Mouse (Mus musculus): ENCODE results near the gene Ndufb6.

DNA sequence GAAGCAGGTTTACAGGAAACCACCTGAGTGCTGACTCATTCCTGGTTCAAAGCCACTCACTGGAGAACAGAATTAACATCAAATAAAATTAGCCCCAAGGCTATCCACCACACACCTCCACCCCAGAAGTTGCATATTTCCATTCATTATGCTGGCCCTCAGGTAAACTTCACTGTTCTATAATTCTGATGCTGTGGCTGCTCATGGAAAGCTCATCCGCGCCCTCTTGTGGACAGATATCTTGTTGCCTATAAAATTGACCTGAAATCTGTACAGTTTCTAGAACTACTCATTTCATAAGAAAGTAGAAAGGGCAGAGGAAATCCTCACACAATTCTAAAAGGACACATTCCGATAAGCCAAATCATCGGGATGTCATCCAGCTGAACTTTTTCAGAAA, 6.4 kb upstream of the Ndufb6 start:
- TF ChIP-seq MAFK (IDR thresholded peaks at IDR 0.05; ENCODE audit: insufficient read depth, low read depth, low read length) (0 out of 2 replicates have a peak, but pooled peaks have one; percentile 5), ZC3H11A (IDR thresholded peaks at IDR 0.05; ENCODE audit: borderline replicate concordance, low read depth, low read length) (peak; percentile 74), HCFC1 (IDR thresholded peaks at IDR 0.05; ENCODE audit: borderline replicate concordance, insufficient read depth, low read length) (no peak)

All from ES-E14 (cell line).